Mouse (Mus musculus) spleen, embryonic (tissue): ENCODE results near the gene Scarb1.
"Not testable (repeated sequence)": the region's sequence is repeated elsewhere in the genome, so short reads cannot be mapped to it uniquely, and the experiment has no call there.

Experiments used
- CTCF ChIA-PET: fragments of 350-600 bp; sonication (Branson Sonifier 250); formaldehyde crosslinking; loops from one replicate; lab custom pipeline; 2022; lab: Charles Lee

Gene Scarb1

GRCm38 (mm10) chr5:125340547-125341262, at the start of gene Scarb1:
TSS of gene Scarb1 (minus strand) at chr5:125341094.
- CTCF ChIA-PET: interaction anchor here (0.6 kb wide), 1 partner anchor 68 kb away, joined by 4 read pairs; no protein-coding TSS in a partner anchor

- CTCF ChIA-PET: no interaction called here
These were observed 48.9 kb upstream of the Scarb1 start, which contains the start of gene Ubc for GRCm38 (mm10) chr5:125389579-125390441. TSS of gene Ubc (minus strand) at chr5:125390202.

- CTCF ChIA-PET: interaction anchor here (0.7 kb wide), 1 partner anchor 23 kb away, joined by 3 read pairs; no protein-coding TSS in a partner anchor
These were observed 48.3 kb upstream of the Scarb1 start, which contains the start of gene Gm10382 for GRCm38 (mm10) chr5:125389131-125389578. TSS of gene Gm10382 (plus strand) at chr5:125389322.

- CTCF ChIA-PET: interaction anchor here (0.7 kb wide), 1 partner anchor 24 kb away, joined by 3 read pairs; no protein-coding TSS in a partner anchor
These were observed 47.6 kb upstream of the Scarb1 start for GRCm38 (mm10) chr5:125388358-125389092.

- CTCF ChIA-PET: not testable (repeated sequence)
These were observed 46.4 kb upstream of the Scarb1 start for GRCm38 (mm10) chr5:125387295-125387694.

- CTCF ChIA-PET: interaction anchor here (0.7 to 0.8 kb wide), 2 partner anchors 10 to 15 kb away, joined by 3 read pairs; no protein-coding TSS in a partner anchor
These were observed 44.5 kb upstream of the Scarb1 start for GRCm38 (mm10) chr5:125385215-125385940.

- CTCF ChIA-PET: interaction anchor here (0.8 kb wide), 1 partner anchor 15 kb away, joined by 3 read pairs; no protein-coding TSS in a partner anchor
These were observed 43.8 kb upstream of the Scarb1 start for GRCm38 (mm10) chr5:125384512-125385214.

- CTCF ChIA-PET: interaction anchor here (0.7 to 1.1 kb wide), 2 partner anchors 12 to 16 kb away, joined by 3 to 4 read pairs; no protein-coding TSS in a partner anchor
These were observed 42.9 kb upstream of the Scarb1 start for GRCm38 (mm10) chr5:125383637-125384420.

GRCm38 (mm10) chr5:125382673-125383558, 42.0 kb upstream of the Scarb1 start:
- CTCF ChIA-PET: interaction anchor here (0.7 to 1.1 kb wide), 3 partner anchors 13 to 21 kb away, joined by 3 to 7 read pairs (median 4); no protein-coding TSS in a partner anchor

- CTCF ChIA-PET: interaction anchor here (0.5 to 1.1 kb wide), 3 partner anchors 19 to 49 kb away, joined by 3 to 7 read pairs (median 7); no protein-coding TSS in a partner anchor
These were observed 41.2 kb upstream of the Scarb1 start for GRCm38 (mm10) chr5:125381954-125382672.

GRCm38 (mm10) chr5:125378919-125379318, 38.0 kb upstream of the Scarb1 start:
- CTCF ChIA-PET: interaction anchor here (0.5 kb wide), 1 partner anchor 13 kb away, joined by 7 read pairs; no protein-coding TSS in a partner anchor

GRCm38 (mm10) chr5:125377214-125377613, 36.3 kb upstream of the Scarb1 start:
- CTCF ChIA-PET: no interaction called here

GRCm38 (mm10) chr5:125375871-125376270, 35.0 kb upstream of the Scarb1 start:
- CTCF ChIA-PET: interaction anchor here (0.6 kb wide), 1 partner anchor 10 kb away, joined by 3 read pairs; no protein-coding TSS in a partner anchor

- CTCF ChIA-PET: interaction anchor here (1.0 to 1.1 kb wide), 3 partner anchors 9 to 101 kb away, joined by 4 to 8 read pairs (median 4); no protein-coding TSS in a partner anchor
These were observed 31.1 kb upstream of the Scarb1 start for GRCm38 (mm10) chr5:125372027-125372426.

GRCm38 (mm10) chr5:125370950-125371693, 30.2 kb upstream of the Scarb1 start:
- CTCF ChIA-PET: interaction anchor here (1.0 kb wide), 1 partner anchor 10 kb away, joined by 8 read pairs; no protein-coding TSS in a partner anchor

- CTCF ChIA-PET: interaction anchor here (0.6 to 1.0 kb wide), 4 partner anchors 23 to 92 kb away, joined by 4 to 13 read pairs (median 4); no protein-coding TSS in a partner anchor
These were observed 27.7 kb upstream of the Scarb1 start for GRCm38 (mm10) chr5:125368568-125368967.
